Mouse (Mus musculus): ENCODE measurements around the gene Plcl2.
A peak's percentile ranks its signal among the peaks of the same experiment; 100 is the strongest.

Plcl2 gene

GRCm38 (mm10) chr17:50499091-50499790 is 10.0 kb upstream of the Plcl2 start:
- DNase-seq (ENCODE audit: low read depth, low spot score), result no peak

GRCm38 (mm10) chr17:50500806-50501205 is 8.4 kb upstream of the Plcl2 start:
- no peak for DNase-seq (ENCODE audit: low read depth, low spot score)

DNA sequence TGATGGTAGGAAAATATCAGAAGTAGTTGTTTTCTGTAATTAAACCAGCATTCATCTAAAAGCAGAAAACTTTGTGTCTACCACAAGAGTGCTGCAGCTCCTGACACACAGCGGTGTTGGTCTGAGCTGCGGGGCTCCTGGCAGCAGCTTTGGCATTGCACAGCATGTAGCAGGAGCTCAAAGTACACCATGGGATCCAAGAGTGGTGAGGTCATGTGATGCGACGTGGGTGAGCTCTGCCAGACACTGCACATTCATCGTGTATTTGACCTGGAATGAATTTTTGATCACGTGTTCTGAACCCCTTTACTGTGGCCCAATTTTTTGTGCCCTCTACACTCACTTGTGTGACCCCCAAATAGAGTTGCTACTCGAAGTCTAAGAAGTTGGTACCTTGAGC is 6.1 kb upstream of the Plcl2 start:
- DNase-seq (ENCODE audit: low read depth, low spot score), result no peak

DNA sequence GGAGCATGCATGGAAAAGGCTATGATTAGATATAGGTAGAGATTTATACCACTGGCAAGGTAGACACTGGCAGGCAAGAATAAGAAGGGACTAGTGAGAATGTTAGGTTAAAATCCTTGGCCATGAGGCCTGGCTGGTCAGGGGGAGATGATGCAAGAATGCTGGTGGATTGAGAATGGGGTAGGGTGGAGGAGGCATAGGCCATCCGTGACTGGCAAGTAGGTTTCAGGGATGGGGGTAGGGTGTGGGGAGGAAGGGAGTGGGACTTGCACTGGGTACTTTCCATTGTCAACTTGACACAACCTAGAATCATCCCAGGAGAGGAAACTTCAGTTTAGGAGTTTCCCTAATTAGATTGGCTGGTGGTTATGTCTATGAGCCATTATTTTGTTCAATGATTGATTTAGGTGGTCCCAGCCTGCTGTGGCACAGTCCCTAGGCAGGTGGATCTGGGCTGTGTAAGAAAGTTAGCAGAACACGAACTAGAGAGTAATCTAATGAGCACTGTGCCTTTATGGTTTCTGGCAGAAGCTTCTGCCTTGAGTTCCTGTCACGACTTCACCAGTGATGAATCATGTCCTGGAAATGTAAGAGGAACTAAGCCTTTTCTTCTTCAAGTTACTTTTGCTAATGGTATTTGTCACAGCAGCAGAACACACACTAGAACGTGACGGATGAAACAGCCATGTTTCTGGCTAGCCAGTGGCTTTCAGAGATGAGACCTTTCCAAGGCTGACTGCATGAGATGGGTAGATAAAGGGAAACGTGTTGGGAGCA is 4.9 kb upstream of the Plcl2 start:
- DNase-seq (ENCODE audit: low read depth, low spot score), result no peak

GRCm38 (mm10) chr17:50505910-50506634 is 3.1 kb upstream of the Plcl2 start:
- no peak for DNase-seq (ENCODE audit: low read depth, low spot score)

DNA sequence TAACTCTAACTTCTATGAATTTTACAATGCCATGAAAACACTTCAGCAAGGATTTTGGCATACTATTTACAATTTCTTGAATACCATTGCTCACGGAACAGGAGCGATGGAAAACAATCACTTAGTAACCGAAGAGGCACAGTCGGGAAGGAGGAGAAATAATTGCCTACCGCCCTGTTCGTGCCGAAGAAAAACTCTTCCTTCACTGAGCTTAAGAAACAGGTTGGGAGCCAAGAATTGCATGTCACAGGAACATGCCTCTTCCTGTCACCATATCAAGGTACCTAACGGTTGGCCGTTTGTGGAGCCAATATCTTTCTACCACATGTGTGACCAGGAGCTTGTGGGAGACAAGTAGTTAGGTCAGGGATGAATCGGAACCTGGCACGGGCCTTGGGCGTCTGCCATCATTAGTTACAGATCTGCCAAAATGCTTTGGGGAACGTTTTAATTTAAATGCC is 2.3 kb upstream of the Plcl2 start:
- no peak for DNase-seq (ENCODE audit: low read depth, low spot score)

- DNase-seq (ENCODE audit: low read depth, low spot score), result peak; percentile 17
These were observed 988 bp upstream of the Plcl2 start for GRCm38 (mm10) chr17:50508055-50508774.

DNA sequence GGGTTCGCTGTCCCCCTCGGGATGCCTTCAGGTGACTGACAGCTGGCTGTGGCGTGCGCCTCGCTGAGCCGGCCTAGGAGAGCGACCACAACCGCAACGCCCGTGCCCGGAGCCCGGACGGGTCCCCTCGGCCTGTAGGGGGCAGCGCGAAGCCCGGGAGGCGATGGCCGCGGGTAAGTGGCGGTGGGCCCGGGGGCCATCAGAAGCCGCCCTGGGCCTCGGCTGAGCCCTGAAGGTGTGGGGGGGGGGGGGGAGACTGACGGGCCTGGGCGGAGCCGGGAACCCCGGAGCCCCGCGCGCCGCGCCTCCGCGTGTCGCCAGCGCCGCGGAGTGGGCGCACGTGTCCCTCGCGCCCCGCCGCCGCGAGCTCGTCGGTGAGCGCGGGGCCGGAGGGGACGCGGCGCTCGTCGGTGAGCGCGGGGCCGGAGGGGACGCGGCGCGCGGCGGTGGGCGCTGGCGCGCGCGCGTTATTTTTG is 390 bp upstream of the Plcl2 start:
- peak; percentile 27 for DNase-seq (ENCODE audit: low read depth, low spot score)

- DNase-seq (ENCODE audit: low read depth, low spot score), result no peak
These were observed 1.1 kb downstream of the Plcl2 start for GRCm38 (mm10) chr17:50510279-50510678.

- DNase-seq (ENCODE audit: low read depth, low spot score), result no peak
These were observed 1.5 kb downstream of the Plcl2 start for GRCm38 (mm10) chr17:50510741-50511140.

DNA sequence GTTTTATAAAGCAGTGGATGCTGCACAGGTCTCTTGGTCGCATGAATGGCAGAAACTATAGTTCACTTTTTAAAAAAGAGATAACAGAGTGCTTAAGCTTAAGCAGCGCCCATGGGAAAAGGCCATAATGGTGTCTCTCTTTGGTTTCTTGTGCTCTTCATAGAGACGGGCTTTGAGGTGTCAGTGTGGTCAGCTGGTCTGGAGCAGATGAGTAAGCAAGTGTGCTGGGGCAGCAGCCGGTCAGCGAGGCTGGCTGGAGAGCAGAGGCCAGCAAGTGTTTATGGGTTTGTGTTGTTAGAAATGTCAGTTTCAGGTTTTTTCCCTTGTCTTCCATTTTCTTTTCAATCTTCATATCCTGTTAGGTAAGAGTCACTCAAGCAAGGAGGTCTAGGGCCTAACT is 3.0 kb downstream of the Plcl2 start:
- DNase-seq (ENCODE audit: low read depth, low spot score), result no peak

- DNase-seq (ENCODE audit: low read depth, low spot score), result no peak
These were observed 3.6 kb downstream of the Plcl2 start for GRCm38 (mm10) chr17:50512841-50513240.

GRCm38 (mm10) chr17:50513376-50513775 is 4.2 kb downstream of the Plcl2 start:
- DNase-seq (ENCODE audit: low read depth, low spot score), result no peak

DNA sequence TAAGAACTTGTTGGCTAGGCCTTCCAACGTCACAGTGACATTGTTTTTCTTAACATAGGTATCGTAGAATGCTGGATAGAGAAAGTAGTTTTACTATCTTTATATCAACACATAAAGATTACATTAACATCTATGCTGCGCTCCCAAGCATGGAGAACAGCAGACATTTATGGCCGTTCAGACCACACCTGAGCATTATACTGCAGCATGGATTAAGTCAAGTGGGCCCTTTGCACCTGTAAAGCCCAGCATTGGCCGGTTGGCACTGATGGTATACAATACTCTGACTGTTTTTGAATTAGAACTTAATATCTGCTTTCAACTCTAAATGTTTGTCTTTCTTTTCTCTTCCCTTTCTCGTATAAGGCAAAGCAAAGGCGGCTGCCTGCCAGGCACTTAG is 4.8 kb downstream of the Plcl2 start:
- DNase-seq (ENCODE audit: low read depth, low spot score), result no peak

DNA sequence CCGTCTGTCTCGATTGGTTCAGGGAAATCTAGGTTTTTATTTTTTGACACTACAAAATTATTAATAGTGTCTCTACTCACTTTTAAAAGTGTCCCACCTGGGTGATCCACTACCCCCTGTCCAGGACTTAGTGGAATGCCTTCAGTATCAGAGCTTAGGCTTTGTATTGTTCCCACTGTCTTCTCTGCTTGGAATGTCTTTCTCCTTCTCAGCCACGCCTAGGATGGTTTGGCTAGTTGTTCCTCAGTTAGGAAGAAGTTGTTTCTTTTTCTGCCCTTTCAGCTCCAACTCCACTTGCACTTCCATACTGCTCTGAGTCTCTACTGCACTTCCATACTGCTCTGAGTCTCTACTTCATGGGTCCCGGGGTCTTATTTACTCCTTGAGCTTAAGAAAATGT is 6.7 kb downstream of the Plcl2 start:
- DNase-seq (ENCODE audit: low read depth, low spot score), result no peak

DNA sequence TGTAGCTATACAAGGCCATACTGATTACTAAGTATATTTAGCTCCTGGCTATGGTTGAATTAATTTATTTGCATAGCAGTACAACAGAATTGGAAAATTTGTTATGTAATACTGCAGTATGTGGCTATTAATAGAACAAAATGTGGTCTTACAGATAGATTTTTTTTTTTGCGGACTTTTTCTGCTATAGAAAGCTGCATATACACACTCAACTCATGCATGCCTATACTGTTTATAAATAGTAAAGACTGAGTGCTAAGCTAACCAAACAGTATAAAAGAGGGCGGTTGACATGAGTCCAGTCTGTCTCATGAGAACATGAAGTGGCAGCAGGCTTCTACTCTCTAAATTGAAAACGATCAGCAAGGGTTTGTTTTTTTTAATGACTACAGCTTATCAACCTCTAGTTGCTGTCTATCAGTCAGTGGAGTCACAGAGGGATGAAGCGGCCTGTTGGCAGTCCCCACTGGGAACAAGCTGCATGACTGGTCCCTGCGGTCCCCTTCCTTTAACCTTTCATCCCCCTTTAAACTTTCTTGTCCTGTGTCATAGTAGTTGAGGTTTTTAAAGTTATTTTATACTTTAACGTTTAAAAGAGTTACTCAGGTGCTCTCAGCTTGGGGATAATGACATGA is 8.7 kb downstream of the Plcl2 start:
- DNase-seq (ENCODE audit: low read depth, low spot score), result no peak

DNA sequence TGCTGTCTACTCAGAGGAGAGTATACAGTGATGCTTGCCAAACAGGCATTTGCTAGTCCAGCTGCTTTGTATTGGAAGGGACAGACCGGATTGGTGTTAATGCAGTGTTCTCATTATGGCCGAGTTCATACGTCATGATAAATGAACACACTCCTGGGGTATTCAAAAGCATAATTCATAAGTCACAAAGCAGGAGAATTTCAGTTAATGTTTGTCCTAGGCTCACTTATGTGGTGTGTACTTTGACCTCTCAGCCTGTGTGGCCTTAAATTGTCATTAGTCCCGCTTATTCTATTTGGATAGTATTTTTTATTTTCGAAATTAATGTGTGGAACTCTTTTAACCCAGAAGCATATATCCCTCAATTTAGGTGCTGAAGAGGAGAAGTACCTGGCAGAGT is 10.4 kb downstream of the Plcl2 start:
- no peak for DNase-seq (ENCODE audit: low read depth, low spot score)

- DNase-seq (ENCODE audit: low read depth, low spot score), result no peak
These were observed 13.4 kb downstream of the Plcl2 start for GRCm38 (mm10) chr17:50522473-50523083.

- DNase-seq (ENCODE audit: low read depth, low spot score), result no peak
These were observed 15.8 kb downstream of the Plcl2 start for GRCm38 (mm10) chr17:50524970-50525369.

DNA sequence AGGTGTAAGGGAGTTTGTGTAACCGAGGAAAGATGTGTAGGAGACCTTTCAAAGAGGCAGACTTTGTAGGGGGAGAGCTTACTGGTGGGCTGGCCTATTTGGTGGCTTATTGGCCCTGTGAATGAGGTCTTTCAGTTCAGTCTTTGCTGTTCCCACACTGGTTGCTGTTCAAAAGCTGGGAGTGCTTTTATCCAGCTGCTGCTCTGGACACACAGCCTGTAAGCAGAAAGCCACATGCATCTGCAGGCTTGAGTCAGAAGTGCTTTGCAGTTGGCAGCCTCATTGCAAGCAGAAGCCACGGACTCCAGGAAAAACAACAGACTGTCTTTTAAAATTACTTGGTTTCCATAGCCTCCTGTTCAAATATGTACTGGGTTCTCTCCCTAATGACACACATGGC is 16.6 kb downstream of the Plcl2 start:
- no peak for DNase-seq (ENCODE audit: low read depth, low spot score)

DNA sequence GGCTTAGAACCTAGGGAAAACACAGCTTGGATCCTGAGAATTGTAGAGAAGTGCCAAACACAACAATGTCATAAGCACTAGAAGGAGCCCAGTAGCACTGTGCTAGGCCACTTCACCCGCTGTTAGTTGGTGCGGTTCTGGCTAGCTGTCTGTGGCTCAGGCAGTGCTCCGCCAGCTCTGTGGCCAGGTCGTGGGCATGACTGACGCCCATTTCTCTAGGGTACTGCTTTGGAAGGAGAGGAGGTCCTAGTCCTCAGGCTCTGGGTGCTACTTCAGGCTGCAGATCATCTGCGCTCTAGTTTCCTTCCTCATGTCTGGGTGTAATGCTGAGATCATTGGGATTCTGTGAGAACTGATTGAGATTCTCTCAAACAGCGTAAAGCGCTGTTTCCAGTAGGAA is 20.9 kb downstream of the Plcl2 start:
- no peak for DNase-seq (ENCODE audit: low read depth, low spot score)
